Mouse (Mus musculus) midbrain, embryonic 15.5 days (tissue): ENCODE measurements around the gene Aloxe3. TPM values are rescaled to one million over a fixed set of nuclear protein-coding genes. Genes with fewer than 3 reads are reported as not detected.

Experiments
- ATAC-seq: fragments of 200-750 bp; cut with Nextera tagmentation; replicated peaks from 2 replicates; pipeline ENCODE4 v1.8.0; 2017; ENCODE audit warnings: moderate TSS enrichment
- H3K27ac ChIP-seq: fragments of 300-500 bp; sonication (generic); 2 replicates; pipeline ENCODE4 v1.5.1; 2015; ENCODE audit warnings: mild to moderate bottlenecking, inconsistent platforms
- H3K27me3 ChIP-seq: fragments of 300-500 bp; sonication (generic); replicated peaks from 2 replicates; pipeline ENCODE4 v1.6.1; 2015; ENCODE audit warnings: inconsistent platforms
- H3K36me3 ChIP-seq: fragments of 300-500 bp; sonication (generic); replicated peaks from 2 replicates; pipeline ENCODE4 v1.6.1; 2015; ENCODE audit warnings: inconsistent platforms
- H3K4me1 ChIP-seq: fragments of 300-500 bp; sonication (generic); 2 replicates; pipeline ENCODE4 v1.6.1; 2015; ENCODE audit warnings: inconsistent platforms
- H3K4me2 ChIP-seq: fragments of 300-500 bp; sonication (generic); 2 replicates; pipeline ENCODE4 v1.6.1; 2015; ENCODE audit warnings: inconsistent platforms, mild to moderate bottlenecking, moderate library complexity
- H3K4me3 ChIP-seq: fragments of 300-500 bp; sonication (generic); 2 replicates; pipeline ENCODE4 v1.5.1; 2015; ENCODE audit warnings: mild to moderate bottlenecking, inconsistent platforms
- H3K9ac ChIP-seq: fragments of 300-500 bp; sonication (generic); 2 replicates; pipeline ENCODE4 v1.6.1; 2015; ENCODE audit warnings: mild to moderate bottlenecking, inconsistent platforms
- H3K9me3 ChIP-seq: fragments of 300-500 bp; sonication (generic); 2 replicates; pipeline ENCODE4 v1.6.1; 2016; ENCODE audit warnings: inconsistent platforms
- WGBS: fragments of 180-500 bp; shearing (Covaris S2); methylation state at CpG from one replicate; pipeline ENCODE4 v1.1.7; 2015; ENCODE audit warnings: mixed read lengths; 5-methylcytosine and 5-hydroxymethylcytosine counted together
- polyA plus RNA-seq: library from polyadenylated mRNA; unstranded; fragments of >200 nt; fragmentation: Nextera tagmentation; extraction: Ambion mirVana; gene quantifications from 2 replicates; pipeline ENCODE4 v1.2.1, GENCODE M21; 2015

The Aloxe3 gene
- polyA plus RNA-seq, 1 experiment from 2014 or later: 8.0 TPM

DNA sequence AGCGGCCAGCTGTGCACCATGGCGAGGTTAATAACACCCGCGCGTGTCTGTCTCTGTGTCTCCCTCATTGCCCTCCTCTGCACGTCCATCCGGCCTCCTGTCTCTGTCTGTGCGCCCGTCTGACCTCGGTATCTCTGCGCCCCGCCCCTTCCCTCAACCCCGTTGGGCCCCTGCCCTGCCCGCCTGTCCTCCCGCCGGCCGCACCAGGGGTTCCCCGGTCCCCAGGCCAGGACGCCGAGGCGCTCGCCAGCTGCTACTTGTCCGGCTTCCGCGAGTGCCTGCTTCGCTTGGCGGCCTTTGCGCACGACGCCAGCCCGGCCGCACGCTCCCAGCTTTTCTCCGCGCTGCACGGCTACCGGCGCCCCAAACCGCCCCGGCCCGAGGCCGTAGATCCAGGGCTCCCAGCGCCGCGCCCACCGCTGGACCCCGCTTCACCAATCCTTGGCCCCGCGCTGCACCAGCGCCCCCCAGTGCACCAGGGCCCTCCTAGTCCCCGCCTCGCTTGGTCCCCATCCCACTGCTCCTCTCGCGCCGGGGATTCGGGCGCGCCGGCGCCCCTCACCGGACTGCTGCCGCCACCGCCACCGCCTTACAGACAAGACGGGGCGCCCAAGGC is 3.3 kb upstream of the Aloxe3 start, which contains the start of gene 9130213A22Rik:
9130213A22Rik (minus strand) TSS at position 254 of the 616 bp plus-strand sequence.
- Histone ChIP-seq H3K4me2 (peak within 1 kb of the TSS; percentile 88), H3K4me3 (peak within 1 kb of the TSS; percentile 67), H3K9me3 (no peaks in the 10 kb centered on the region), H3K27me3 (peaks cover 11% of the 10 kb centered on the region), H3K36me3 (no peaks in the 10 kb centered on the region), H3K9ac (peak within 1 kb of the TSS; percentile 60), H3K27ac (peak within 1 kb of the TSS; percentile 68), H3K4me1 (peaks cover 54% of the 10 kb centered on the region)
- under 1% methylated on average over 66 of the region's 66 CpGs for WGBS
- peak; percentile 55 for ATAC-seq

DNA sequence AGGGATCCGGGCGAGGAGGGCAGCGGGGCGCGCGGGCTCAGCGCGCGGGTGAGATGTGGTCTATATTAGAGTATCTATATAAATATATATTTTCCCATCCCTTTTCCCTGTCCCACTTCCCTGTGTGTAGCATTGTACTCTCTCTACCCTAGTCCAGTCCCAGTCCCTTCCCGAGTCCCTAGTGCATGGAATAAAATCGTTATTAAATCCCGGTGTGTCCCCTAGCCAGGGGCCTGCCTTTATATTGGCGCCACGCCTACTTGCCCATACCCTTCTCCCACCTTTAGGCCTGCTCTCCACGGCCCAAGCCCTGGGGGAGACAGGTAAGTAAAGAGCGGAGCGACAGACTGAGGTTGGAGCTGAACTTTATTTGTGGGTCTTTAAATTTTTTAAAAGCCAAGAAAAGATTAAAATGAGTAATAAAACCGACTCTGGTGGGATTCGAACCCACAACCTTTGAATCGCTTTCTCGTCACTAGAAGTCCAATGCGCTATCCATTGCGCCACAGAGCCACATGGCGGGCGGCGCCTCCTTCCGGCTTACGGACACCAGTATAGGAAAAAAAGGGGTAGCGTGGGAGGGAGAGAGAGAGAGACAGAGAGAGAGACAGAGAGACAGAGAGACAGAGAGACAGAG is 2.5 kb upstream of the Aloxe3 start:
- H3K4me3 ChIP-seq: peak overlapping the region; percentile 67
- peak overlapping the region; percentile 60 for H3K9ac ChIP-seq
- peaks cover 50% of the 10 kb centered on the region for H3K4me1 ChIP-seq
- H3K9me3 ChIP-seq: no peaks in the 10 kb centered on the region
- under 1% methylated on average over 29 of the region's 29 CpGs for WGBS
- no peaks in the 10 kb centered on the region for H3K36me3 ChIP-seq
- H3K27ac ChIP-seq: peak overlapping the region; percentile 81
- peak; percentile 6 for ATAC-seq
- H3K27me3 ChIP-seq: peaks cover 11% of the 10 kb centered on the region
- peak overlapping the region; percentile 88 for H3K4me2 ChIP-seq

DNA sequence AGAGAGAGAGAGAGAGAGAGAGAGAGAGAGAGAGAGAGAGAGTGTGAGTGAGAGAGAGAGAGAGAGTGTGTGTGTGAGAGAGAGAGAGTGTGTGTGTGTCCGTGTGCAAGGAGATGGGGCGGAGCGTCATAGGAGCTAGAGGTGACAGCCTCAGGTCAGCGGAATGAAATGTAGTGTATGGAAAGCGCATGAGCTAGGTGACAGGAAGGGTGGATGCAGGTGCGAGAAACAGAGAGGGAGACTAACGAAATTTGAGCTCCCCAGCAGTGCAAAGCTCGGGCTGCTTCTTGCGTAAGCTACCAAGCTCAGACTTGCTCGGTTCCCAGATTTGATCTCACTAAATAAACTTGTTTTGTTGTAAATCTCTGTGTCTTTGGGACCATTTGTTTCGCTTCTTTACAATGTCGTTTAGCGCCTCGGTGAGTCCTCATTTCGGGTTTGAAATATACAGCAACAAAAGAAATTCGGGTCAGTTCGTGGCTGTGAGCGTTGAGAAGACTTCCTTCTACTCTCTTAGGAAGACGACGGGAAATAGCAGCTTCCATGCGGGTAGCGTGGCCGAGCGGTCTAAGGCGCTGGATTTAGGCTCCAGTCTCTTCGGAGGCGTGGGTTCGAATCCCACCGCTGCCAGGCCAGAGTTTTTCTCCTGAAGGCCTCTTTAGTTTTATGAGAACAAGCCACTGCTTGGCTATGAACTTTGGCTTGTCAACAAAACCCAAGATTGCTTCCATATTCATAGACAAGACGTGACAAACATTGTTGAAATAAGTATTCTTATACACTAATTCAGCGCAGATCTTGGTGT is 1.8 kb upstream of the Aloxe3 start:
- Histone ChIP-seq H3K36me3 (no peaks in the 10 kb centered on the region), H3K27me3 (peaks cover 11% of the 10 kb centered on the region), H3K9ac (peak overlapping the region; percentile 50), H3K4me2 (peak overlapping the region; percentile 88), H3K27ac (peak overlapping the region; percentile 81), H3K4me3 (peak overlapping the region; percentile 67), H3K4me1 (peaks cover 46% of the 10 kb centered on the region), H3K9me3 (no peaks in the 10 kb centered on the region)
- ATAC-seq: peak; percentile 72
- WGBS: under 1% methylated on average over 31 of the region's 31 CpGs

DNA sequence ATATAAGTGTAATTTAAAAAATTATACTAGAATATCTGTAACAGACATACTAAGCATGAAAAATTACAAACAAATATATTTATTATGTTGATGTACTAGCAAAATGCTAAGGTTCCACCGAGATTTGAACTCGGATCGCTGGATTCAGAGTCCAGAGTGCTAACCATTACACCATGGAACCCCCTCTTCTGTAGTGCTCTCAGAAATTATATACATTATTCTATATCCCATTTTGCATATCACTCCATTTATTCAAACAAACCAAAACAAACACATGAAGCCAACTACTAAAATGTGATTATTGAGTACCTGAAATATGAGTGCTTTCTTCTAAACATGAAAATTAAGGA is 1.2 kb upstream of the Aloxe3 start:
- Histone ChIP-seq H3K4me2 (peak overlapping the region; percentile 88; the same call in 1 of the 2 replicates), H3K4me3 (peak overlapping the region; percentile 67; the same call in 1 of the 2 replicates), H3K9me3 (no peaks in the 10 kb centered on the region), H3K4me1 (peaks cover 40% of the 10 kb centered on the region), H3K36me3 (no peaks in the 10 kb centered on the region), H3K27ac (peak overlapping the region; percentile 81; the same call in 1 of the 2 replicates), H3K27me3 (peaks cover 11% of the 10 kb centered on the region), H3K9ac (no peak overlapping the region)
- peak; percentile 62 for ATAC-seq
- WGBS: under 1% methylated on average over 3 of the region's 3 CpGs

DNA sequence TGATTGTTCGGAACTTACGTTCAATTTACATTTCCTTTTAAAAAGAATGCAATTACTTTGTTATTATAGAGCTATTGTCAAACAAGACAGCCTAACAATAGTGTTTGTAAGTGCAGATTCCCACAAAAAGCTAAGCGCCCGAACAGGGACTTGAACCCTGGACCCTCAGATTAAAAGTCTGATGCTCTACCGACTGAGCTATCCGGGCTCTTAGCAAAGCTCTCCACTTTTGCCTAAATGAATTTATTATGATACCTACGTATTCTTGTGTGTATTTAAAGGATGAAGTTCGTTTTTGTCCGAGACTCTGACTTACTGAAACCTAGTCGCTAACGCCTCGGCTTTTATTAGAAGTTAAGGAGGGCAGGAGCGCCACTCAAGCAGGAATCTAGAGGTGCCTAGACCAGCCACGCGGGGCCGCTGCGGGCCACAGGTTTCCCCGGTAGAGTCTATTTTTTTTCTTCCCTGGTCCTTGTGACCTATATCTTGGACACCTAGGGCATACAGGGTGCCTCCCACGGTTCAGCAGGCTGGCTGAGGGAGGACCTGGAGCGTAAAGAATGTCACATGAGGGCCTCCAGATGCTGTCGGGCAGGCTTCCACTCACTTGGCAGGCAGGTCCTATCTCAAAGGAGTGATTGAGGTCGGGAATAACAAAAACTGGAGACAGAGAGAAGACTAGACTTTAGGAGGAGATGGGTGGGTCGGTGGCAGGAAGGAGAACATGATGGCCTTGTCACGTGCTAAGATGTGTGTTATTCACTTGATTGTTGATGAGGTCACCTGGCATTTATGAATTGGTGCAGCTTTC is 450 bp upstream of the Aloxe3 start:
- peak overlapping the region; percentile 55 for H3K4me3 ChIP-seq
- H3K4me2 ChIP-seq: peak overlapping the region; percentile 72
- no peaks in the 10 kb centered on the region for H3K9me3 ChIP-seq
- ATAC-seq: peak; percentile 57
- WGBS: under 1% methylated on average over 24 of the region's 24 CpGs
- H3K36me3 ChIP-seq: no peaks in the 10 kb centered on the region
- peaks cover 8% of the 10 kb centered on the region for H3K27me3 ChIP-seq
- peak overlapping the region; percentile 83 for H3K27ac ChIP-seq
- H3K9ac ChIP-seq: peak overlapping the region; percentile 58
- H3K4me1 ChIP-seq: peaks cover 32% of the 10 kb centered on the region

DNA sequence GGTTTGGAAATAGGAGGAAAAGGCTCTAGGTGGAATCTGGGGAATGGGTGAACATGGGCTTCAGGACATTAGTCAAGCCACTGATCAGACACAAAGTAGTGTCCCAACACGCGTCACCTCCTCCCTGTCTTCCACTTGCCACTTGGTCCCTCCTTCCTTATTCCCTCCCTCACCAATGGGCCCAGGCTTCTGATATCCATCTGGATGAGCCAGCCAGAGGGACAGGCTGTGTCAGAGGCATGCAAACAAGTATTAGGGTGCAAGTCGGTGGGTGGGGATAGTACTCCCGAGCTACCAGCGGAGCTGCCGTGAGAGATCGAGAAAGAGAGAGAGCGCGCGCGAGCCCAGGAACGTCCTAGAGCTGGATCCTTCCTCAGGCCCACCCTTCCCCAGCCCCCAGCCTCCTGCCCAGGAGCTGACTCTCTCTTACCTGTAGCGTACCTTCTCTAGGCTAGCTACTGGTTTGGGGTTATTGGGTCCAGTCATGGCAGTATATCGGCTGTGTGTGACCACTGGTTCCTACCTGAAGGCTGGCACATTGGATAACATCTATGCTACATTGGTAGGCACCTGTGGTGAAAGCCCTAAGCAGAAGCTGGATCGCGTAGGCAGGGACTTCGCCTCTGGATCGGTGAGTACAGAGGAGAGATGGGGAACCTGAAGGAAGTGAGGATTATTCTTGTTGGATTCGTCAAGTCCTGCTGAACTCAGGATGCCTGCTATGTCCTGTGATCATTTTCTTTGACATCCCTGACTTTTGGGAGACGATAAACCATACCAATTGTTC is 416 bp downstream of the Aloxe3 start:
- Histone ChIP-seq H3K27ac (peak overlapping the region; percentile 83), H3K9ac (peak overlapping the region; percentile 58), H3K36me3 (no peaks in the 10 kb centered on the region), H3K27me3 (no peaks in the 10 kb centered on the region), H3K4me3 (peak overlapping the region; percentile 55), H3K4me2 (peak overlapping the region; percentile 72), H3K4me1 (peaks cover 24% of the 10 kb centered on the region), H3K9me3 (no peaks in the 10 kb centered on the region)
- 13% methylated on average over 20 of the region's 20 CpGs for WGBS
- no peak for ATAC-seq

DNA sequence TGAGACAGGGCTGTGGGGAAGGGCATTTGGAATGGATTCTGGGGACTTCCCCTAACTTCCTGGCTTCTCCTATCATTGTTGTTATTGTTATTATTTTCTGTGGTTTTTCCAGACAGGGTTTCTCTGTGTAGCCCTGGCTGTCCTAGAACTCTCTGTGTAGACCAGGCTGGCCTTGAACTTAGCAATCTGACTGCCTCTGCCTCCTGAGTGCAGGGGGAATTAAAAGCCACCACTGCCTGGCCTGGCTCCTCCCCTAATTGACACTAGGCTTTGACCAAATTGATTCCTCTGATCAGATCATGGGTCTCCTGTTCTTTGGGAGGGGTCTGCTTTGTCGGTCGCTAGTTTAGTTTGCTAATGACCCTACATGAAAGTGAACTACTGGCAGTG is 1.0 kb downstream of the Aloxe3 start:
- peak overlapping the region; percentile 83; the same call in 1 of the 2 replicates for H3K27ac ChIP-seq
- H3K27me3 ChIP-seq: no peaks in the 10 kb centered on the region
- H3K4me1 ChIP-seq: peaks cover 18% of the 10 kb centered on the region
- H3K9me3 ChIP-seq: no peaks in the 10 kb centered on the region
- peak overlapping the region; percentile 55 for H3K4me3 ChIP-seq
- H3K9ac ChIP-seq: peak overlapping the region; percentile 58; the same call in 1 of the 2 replicates
- H3K4me2 ChIP-seq: peak overlapping the region; percentile 72
- 43% methylated on average over 2 of the region's 2 CpGs for WGBS
- no peaks in the 10 kb centered on the region for H3K36me3 ChIP-seq
- ATAC-seq: no peak

DNA sequence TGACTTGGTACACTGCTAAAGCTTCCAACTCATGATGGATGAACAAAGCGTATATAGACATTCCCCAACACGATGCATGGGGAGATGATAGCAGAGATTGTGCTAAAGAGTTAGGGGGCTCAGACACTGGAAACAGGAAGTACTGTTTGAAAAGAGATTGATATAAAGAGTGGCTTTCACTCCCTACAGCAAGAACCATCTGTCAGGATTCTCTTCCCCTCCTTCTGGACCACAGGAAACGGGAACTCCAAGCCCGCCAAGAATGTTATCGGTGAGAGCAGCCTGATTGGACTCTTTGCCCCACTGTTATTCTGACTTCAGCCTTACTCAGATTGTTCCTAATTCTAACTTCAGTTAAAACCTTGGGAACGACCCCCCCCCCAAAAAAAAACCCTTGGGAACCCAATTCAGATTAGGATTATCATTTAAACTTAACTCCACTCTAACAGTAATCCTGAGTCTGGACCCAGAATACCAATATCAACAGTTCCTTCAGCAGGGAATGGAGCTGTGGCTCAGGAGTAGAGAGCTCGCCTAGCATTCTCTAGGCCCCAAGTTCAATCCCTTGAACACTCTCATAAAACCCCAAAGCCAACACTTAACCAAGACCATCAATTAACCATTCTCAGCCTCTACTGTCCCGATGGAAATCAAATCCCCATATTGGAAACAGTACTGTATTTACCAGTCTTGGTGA is 2.9 kb downstream of the Aloxe3 start:
- no peak overlapping the region for H3K4me2 ChIP-seq
- H3K9ac ChIP-seq: no peak overlapping the region
- WGBS: 76% methylated on average over 8 of the region's 8 CpGs
- peaks cover 13% of the 10 kb centered on the region for H3K4me1 ChIP-seq
- ATAC-seq: no peak
- H3K4me3 ChIP-seq: no peak overlapping the region
- no peaks in the 10 kb centered on the region for H3K36me3 ChIP-seq
- H3K27ac ChIP-seq: no peak overlapping the region
- no peaks in the 10 kb centered on the region; the same call in 1 of the 2 replicates for H3K27me3 ChIP-seq
- H3K9me3 ChIP-seq: no peaks in the 10 kb centered on the region

DNA sequence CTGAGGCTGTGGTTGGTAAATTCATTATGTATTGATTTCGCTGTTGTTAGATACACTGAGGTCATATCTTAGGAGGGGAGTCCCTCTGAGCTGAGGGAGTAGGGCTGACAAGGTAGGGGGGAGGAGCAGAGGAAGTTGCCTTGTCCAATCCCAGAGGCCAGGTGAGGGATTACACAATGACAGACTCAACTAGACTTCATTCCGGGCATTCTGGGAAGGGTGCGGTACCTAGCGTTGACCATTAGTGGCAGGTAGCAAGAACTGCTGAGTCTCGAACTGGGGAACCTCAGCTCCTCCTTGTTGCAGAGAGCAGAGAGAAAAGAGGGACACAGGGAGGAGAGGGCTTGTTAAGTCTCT is 7.8 kb downstream of the Aloxe3 start:
- peak overlapping the region; percentile 42 for H3K27ac ChIP-seq
- peak; percentile 29 for ATAC-seq

DNA sequence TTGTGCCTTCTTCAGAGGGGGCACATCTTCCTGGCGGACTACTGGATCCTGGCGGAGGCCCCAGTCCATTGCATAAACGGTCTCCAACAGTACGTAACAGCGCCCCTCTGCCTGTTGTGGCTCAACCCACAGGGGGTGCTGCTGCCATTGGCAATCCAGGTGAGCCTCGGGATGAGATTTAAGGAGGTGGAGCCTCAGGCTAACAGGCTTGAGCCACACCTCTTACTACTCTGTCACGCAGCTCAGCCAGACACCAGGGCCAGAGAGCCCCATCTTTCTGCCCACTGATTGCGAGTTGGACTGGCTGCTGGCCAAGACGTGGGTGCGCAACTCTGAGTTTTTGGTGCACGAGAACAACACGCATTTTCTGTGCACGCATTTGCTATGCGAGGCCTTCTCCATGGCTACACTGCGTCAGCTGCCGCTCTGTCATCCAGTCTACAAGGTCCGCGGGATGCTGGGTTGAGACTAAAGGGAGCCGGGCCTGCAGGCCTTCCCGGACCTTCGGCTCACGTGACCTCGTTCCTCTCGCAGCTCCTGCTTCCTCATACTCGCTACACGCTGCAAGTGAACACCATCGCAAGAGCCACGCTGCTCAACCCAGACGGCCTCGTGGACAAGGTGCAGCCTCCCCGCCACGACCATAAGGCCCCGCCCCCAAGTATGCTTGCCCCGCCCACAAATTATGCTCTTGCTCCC is 8.4 kb downstream of the Aloxe3 start:
- ATAC-seq: peak; percentile 82
- peak overlapping the region; percentile 64 for H3K4me2 ChIP-seq
- no peaks in the 10 kb centered on the region for H3K36me3 ChIP-seq
- H3K4me3 ChIP-seq: peak overlapping the region; percentile 40
- no peaks in the 10 kb centered on the region; the same call in 1 of the 2 replicates for H3K27me3 ChIP-seq
- peak overlapping the region; percentile 46 for H3K9ac ChIP-seq
- H3K4me1 ChIP-seq: peaks cover 15% of the 10 kb centered on the region
- H3K9me3 ChIP-seq: no peaks in the 10 kb centered on the region
- peak overlapping the region; percentile 42 for H3K27ac ChIP-seq
- WGBS: 1% methylated on average over 34 of the region's 34 CpGs

More for the DNA sequence above, 7.8 kb downstream of the Aloxe3 start:
- peaks cover 15% of the 10 kb centered on the region for H3K4me1 ChIP-seq
- WGBS: 16% methylated on average over 5 of the region's 5 CpGs
- no peaks in the 10 kb centered on the region for H3K9me3 ChIP-seq
- peak overlapping the region; percentile 40 for H3K4me3 ChIP-seq
- H3K27me3 ChIP-seq: no peaks in the 10 kb centered on the region; the same call in 1 of the 2 replicates
- H3K4me2 ChIP-seq: peak overlapping the region; percentile 64
- H3K9ac ChIP-seq: no peak overlapping the region
- H3K36me3 ChIP-seq: no peaks in the 10 kb centered on the region
